Mouse (Mus musculus) gastrocnemius, postnatal 4 days (tissue): ENCODE data around the gene Tas2r143. TPM values are rescaled to one million over a fixed set of nuclear protein-coding genes. Genes with fewer than 3 reads are reported as not detected.
A peak's percentile ranks its signal among the peaks of the same experiment; 100 is the strongest.

ENCODE experiments used
- DNase-seq, 2 experiments: peaks; one replicate each; pipeline ENCODE4 v3.0.0; 2021 to 2022; ENCODE audit warnings: low spot score in 2 of 2, mixed read lengths in 2 of 2
- long read RNA-seq, 2 experiments: library from polyadenylated mRNA; stranded (forward); transcript quantifications; one replicate each; pipeline ENCODE4 v2.0.0; 2021
- total RNA-seq, 2 experiments: library from RNA; stranded (reverse); gene quantifications; 2 replicates each; pipeline ENCODE4 v1.2.3; 2021

The Tas2r143 gene
- total RNA-seq = under 1 TPM in 1 of 2 experiments, not detected in 1; 0.54 TPM
- long read RNA-seq, experiment 1 = 0 reads
- long read RNA-seq, experiment 2 = 0 reads

DNA sequence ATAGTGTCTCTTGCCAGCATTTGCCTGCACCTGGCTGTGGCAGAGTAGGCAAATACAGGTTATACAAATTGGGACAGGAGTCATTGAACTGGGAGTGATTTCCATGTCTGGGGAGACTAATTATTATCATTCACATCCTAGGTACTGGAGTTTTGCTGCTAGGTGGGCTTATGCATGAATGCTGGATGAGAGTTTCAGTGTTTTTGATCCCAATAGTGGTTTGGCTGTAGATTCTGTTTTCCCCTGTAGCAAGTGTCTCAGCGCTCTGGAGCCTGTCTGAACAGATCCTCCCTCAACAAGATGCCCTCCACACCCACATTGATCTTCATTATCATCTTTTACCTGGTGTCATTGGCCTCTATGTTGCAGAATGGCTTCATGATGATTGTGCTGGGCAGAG, at the start of gene Tas2r143:
Tas2r143 (plus strand) TSS at position 301 of the 400 bp plus-strand sequence.
- no peak for DNase-seq

DNA sequence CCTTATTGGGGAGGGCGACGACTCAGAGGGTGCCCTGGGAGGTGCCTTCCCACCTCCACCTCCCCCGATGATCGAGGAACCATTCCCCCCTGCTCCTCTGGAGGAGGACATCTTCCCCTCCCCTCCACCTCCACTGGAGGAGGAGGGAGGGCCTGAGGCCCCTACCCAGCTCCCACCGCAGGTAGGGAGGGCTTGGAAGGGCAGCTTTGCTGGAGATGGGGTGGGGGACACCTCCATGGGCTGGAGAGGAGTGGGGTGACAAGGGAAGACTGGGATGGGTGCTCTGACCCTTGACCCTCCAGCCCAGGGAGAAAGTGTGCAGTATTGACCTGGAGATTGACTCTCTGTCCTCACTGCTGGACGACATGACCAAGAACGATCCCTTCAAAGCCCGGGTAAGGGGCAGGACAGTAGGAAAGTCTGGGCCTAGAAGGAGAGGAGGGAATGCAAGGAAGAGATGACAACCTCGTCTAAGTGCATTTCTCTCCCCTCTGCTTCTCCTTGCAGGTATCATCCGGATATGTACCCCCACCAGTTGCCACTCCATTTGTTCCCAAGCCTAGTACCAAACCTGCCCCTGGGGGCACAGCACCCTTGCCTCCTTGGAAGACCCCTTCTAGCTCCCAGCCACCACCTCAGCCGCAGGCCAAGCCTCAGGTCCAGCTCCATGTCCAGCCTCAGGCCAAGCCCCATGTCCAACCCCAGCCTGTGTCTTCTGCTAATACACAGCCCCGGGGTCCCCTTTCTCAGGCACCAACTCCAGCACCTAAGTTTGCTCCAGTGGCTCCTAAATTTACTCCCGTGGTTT, 48.9 kb upstream of the Tas2r143 start:
- DNase-seq = no peak

DNA sequence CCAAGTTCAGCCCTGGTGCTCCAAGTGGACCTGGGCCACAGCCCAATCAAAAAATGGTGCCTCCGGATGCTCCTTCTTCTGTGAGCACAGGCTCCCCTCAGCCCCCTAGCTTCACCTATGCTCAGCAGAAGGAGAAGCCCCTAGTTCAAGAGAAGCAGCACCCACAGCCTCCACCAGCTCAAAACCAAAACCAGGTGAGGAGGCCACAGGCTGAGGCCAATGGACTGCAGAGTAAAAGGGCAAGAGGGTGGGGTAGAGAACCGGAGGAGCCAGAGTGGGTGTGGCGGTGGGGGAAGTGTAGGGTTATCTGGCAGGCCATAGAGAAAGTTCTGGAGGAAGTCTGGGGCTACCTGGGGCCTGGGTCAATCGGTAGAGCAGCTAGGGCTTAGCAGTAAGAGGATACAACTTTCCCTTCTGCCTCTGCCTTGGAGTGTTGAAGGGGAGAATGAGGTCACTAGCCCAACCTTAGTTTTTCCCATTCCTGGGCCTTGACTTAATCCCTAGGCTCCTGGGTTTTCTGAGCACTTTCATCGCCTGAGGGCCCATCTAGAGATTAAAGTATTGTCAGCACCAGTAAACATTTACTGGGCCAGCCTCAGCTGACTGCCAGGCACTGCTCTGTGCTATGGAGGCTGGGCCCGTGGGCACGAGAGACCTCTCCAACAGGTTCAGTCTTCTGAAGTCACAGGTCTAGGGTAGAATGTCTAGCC, 48.1 kb upstream of the Tas2r143 start:
- DNase-seq = no peak

DNA sequence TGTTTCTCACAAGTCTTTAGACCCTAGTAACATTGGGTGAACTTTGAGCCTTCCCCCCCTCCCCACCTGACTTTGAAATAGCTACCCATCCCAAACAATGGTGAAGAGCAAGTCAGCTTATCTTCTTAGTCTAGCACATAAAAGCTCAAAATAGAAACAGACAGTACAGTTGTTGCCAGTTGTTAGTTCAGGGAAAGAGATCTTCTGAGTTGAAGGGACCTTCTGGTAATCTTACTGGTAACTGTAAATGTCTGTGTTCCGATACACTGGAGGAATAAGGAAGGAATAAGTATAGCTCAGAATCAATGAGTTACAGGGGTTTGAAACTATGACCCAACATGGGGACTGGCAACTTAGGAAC, 47.6 kb upstream of the Tas2r143 start:
- DNase-seq = no peak

DNA sequence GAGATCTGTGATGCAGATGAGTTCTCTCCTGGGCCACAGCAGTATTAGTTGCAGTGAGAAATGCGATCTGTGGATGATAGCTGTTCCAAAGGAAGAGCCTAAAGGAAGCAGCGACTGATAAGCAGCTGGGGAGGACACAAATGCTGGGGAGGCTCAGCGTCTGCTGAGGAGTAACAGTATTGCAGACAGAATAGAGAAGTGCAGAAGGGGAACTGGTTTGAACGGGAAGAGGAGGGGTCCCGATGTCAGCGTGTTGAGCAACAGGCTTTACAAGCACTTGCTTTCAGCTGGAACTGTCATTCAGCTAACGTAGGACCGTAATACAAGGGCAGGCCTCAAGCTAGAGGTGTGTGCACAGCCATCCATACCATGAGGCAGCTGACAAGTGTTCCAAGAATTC, 46.9 kb upstream of the Tas2r143 start:
- DNase-seq = no peak

DNA sequence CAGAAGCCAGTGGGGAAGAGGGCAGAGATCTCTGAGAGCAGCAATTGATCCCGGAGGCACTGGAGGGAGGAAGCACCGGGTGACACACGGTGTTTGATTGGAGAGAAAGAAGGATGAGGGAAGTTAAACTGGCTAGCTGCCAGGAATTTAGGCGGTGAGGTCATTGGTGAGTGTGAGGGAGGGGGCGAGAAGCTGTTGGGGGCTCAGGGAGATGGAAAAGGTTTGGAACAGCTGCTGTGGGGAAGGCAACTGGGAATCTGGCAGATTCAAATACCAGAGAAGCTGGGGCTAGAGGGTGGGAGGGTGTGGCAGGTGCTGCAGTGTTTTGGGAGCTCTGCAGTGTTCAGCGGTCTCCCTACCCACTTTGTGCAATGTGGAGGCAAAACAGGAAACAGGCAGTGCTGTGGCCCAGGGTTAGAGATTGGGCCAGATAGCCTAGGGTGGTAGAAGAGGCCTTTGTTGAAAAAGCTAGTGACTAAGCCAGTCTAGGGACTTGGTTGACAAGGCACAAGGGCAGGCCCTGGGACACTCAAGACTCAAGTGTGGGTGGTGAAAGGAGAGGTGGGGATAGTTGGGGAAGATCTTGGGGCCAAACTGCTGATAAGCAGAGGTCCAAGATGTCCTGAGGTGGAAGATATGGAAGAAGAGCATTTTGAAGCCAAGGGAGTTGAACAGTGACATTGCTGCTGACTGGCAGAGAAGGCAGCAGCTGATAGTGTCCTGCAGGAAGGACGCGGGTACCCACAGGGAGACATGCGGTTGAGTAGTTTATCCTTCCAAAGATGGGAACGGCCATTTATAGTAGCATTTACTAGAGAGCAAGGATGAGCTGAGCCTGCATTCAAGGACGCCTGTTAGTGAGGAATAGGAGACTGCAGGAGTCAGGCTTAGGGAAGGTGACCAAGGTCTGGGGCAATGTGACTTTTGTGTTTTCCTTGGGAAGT, 45.7 kb upstream of the Tas2r143 start:
- peak in 1 of 2 experiments; percentile 58 for DNase-seq

DNA sequence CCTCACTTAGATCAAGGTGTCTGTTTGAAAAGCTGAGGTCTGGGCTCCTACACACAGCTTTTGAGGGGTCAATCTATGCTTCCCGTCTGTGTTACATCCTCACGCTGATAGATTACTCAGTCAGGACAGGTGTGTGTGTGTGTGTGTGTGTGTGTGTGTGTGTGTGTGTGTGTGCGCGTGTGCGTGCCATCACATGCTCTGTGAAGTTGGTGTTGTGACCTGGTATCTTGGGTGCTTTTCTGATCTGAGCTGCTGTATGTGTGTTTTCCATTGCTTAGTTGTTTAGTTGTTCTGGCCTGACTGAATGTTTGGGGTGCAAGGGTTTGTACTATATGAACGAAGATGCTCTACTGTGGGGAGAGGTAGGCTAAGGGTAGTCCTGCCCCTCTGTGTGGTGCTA, 44.7 kb upstream of the Tas2r143 start:
- no peak for DNase-seq

DNA sequence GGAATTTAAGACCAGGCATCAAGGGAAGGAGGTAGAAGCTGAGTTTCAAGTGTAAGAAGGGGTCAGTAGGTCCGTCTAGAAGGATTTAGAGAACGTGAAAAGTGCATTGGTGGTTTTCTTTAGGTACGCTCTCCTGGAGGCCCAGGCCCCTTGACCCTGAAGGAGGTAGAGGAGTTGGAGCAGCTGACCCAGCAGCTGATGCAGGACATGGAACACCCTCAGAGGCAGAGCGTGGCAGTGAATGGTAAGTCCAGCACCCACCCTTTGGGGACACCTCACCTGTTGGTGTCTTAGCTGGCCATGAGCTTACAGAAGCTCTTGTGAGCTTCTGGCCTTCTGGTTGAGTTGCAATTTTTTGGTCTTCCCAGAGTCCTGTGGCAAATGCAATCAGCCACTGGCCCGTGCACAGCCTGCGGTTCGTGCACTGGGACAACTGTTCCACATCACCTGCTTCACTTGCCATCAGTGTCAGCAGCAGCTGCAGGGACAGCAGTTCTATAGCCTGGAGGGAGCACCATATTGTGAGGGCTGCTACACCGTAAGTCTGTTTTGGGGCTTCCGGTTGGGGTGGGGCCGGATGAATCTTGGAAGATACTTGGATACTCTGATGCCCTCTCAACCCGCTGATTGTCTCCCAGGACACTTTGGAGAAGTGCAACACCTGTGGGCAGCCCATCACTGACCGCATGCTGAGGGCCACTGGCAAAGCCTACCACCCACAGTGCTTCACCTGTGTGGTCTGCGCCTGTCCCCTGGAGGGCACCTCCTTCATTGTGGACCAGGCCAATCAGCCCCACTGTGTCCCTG, 44.0 kb upstream of the Tas2r143 start:
- DNase-seq = no peak

DNA sequence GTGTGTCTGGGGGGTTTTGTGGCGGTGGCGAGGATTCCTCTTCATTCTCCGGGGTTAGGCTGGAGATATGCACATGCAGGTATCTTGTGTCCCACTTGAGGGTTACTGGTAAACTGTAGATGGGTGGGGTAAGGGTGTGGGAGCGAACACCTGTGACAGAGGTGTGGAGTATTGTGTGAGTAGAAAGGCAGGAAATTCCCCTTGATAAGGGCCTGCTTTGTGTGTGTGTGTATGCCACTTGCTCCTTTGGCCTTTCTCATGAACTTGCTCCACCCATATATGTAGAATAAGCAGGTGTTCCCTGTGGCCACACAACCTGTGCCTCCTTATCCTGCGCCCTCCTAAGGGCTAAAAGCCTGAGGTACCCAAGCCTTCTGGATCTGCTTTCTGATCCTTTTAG, 43.1 kb upstream of the Tas2r143 start:
- no peak for DNase-seq

DNA sequence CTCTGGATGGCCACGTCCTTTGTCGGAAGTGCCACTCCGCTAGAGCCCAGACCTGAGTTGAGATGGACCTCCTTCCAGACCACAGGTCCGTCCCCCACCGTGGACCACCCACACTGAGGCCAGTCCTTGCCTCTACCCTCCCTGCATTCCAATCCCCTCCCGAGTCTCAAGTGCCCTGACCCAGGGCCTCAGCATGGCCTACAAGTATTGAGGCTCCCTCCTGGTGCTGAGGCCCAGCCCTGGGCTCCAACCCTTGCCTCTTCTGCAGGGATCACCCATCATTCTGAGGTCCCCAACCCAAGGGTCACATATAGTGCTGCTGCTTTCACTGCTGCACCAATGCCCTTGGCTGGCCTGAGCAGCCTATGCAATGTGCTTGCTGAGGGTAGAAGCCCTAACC, 42.1 kb upstream of the Tas2r143 start:
- DNase-seq = no peak

DNA sequence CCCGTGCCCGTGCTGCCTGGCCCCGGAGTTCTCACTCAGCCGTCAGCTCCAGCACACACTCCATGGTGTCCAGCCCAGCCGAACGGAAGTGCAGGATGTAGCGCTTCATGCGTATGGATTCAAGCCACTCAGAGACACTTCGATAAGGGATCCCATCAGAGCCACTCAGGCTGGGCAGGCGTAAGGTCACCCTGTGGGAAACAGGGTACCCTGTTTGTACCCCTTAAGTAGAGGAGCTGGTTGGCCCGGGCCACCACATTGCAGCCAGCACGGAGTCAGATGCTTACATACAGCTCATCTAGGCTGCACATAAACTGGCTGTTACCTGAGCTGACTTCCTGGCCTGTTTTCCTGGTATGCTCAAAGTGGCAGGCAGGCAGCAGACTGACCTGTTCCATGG, 41.1 kb upstream of the Tas2r143 start:
- no peak for DNase-seq

DNA sequence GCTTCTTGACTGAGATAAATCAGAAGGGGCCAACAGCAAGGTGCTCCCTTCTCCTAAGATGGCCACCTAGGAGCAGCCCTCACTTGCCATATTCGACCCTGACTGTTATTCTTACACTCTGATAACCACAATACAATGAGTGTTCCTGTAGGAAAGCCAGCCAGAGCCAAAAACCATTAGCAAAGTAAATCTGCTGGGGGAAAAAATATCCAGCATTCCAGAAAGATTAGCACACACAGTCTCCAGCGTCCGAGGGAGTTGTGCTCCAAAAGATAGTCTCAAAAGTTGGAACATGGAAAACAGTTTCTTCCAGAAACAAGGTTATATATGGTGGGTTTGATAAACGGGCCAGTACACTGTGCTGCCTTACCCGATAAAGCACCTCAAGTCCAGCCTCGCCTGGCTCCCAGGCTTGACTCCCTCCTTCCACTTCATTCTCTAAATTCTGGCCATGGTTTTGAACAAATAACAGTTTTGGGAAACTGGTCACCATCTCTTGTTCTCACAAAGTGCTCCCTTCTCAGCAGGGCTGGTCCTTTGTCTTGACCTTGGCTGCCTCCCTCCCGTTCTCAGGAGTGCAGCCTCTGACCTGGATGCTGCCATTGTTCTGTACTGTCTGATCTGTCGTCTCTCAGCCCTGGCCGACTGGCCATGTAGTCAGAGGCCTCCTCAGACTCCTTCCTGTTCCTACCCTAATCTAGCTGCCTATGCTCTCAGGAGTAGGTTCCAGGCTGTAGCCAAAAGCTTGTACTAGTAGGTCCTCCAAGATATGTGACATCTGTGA, 40.5 kb upstream of the Tas2r143 start:
- no peak for DNase-seq

DNA sequence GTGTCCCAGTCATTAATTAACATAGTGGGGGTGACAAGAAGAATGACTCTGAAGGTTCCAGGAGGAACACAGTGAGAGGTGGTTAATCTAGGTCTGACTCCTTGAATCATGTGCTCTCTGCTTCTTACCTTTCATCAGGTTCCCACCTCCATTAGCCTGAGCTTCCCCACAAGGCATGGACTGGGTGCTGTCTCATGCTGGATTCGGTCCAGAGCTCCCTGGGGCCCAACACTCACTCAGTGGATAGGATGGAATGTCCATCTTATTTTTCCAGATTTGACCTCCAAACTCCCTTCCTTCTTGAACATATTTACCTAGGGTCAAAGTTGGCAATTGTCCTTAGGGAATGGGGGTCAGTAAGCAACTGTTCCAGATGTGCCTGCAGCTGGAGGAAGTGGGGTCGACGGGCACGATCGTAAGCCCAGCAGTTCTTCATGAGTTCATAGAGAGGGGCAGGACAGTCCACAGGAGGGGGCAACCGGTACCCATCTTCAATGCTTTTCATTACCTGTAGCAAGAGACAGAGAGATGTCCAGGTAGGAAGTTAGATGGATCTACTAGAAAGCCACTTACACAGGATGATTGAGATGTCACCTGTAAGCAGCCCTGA, 39.7 kb upstream of the Tas2r143 start:
- DNase-seq = no peak

DNA sequence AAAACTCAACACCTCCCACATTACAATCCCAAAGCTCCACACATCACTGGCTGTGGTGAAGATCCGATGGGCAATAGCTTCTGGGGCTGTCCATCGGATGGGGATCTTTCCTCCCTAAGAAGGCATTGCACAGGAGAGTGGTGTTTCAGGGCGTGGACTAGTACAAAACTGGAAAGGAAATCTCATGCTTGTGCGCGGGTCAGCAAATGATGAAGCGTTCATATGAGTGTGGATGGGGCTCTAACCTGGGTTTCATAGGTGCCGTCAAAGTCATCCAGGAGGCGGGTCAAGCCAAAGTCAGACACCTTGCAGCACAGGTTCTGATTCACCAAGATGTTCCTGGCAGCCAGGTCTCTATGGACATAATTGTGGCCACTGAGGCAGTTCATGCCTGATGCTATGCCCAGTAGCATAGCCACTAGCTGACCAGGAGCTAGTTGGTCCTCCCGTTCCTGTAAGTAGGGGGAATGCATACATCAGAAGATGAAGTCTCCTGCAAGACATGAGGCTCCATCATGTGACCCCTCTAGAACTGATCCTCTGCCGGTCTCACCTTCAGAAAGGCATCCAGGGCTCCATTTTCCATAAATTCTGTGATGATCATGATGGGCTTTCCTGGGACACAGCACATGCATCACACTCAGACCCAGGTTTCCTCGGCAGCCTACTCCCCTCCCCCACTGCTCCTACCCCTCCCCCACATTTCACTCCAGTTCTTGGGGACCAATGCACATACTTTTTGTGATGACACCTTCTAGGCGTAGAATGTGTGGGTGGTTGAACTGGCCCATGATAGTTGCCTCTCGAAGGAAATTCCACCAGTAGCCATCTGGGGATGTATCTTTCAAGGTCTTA, 38.8 kb upstream of the Tas2r143 start:
- DNase-seq = no peak

DNA sequence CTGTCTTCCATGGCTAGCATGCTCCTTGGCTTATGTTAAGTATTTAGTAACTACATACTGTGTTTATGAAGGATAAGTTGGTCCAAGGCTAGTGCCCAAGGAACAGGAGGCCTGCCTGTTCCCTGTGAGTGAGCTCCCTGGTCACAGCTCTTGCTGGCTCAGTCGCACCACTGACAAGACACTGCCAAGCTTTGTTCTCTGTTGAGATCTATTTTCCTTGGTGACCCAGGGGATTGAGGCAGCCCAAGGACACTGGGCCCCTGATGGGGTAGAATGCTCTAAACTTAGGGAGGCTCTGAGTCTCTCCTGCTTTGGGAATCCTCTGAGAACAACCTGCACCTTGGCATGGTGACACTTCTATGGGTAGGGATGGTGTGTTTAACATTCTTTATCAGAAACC, 38.0 kb upstream of the Tas2r143 start:
- DNase-seq = no peak

DNA sequence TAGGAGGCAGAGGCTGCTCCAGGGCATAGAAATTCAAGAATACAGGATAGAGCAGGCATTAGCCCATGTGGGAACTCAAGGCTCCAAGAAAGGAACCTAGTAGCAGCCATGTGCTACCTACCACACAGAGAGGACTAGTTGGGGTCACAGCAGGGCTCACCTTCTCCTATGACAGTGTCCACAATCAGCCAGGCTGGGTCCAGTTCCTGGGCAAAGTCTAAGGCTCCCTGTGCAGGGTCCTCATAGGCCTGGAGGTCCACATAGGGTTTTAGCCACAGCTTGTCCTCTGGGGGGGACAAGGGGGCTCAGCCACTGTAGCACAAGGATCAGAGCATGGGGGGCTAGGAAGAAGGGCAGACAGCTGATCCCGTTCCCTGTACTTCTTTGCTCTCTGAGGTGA, 37.5 kb upstream of the Tas2r143 start:
- no peak for DNase-seq

DNA sequence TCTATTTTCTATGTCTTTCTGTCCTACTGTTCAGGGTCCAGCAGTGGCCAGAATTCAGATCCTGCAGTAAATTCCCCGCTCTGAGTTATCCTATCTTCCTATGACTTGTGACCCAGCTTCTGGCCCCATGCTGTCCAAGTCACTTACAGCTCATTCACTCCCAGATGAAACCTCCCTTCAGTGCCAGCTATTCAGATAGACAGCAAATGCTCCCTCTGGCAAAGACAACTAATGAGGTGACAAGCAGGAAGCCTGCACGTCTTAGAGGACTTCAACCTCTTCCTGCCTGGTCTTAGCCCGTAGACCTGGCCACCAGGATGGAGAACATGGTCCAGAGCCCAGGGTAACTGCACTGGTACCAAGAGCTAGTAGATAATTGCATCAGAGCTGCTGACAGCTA, 37.1 kb upstream of the Tas2r143 start:
- DNase-seq = no peak

DNA sequence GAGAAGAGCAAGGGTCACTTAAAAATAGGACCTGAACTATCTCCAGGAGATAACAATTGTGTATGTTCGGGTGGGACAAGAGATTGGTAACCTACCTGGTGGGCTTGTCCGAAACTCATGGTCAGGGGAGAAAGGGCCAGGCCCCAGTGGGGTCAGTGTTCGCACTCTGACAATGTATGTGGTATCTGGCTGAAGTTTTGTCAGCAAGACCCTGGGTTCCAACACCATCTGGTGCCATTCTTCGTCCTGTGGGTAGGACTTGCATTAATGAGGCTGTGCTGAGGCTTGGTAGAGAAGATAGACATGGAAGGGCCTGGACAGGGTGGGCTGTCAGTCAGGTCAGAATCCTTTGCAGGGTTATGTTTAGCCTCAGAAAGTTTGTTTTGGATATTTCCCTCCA, 36.0 kb upstream of the Tas2r143 start:
- DNase-seq = no peak

DNA sequence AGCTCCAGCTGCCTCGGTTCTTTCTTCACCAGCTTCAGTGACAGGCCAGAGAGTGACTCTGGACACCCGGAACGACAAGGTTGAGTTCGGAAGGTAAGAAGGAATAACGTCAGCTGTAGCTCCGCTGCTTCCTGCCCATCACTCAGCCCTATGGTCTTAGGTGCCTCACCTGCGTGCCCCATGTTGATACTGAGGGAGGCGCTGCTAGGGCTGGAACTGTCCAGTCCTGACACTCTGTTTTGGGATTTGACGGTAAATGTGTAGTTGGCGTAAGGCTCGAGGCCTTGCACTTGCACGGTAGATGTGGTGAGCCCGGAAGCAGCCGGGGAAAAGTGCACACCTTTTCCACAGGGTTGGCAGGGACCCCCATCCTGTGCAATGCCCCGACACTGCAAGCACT, 35.4 kb upstream of the Tas2r143 start:
- DNase-seq = no peak
